Mouse (Mus musculus): ENCODE results near the gene Olfr1450.
"Not testable (repeated sequence)": the region's sequence is repeated elsewhere in the genome, so short reads cannot be mapped to it uniquely, and the experiment has no call there.

The Olfr1450 gene

DNA sequence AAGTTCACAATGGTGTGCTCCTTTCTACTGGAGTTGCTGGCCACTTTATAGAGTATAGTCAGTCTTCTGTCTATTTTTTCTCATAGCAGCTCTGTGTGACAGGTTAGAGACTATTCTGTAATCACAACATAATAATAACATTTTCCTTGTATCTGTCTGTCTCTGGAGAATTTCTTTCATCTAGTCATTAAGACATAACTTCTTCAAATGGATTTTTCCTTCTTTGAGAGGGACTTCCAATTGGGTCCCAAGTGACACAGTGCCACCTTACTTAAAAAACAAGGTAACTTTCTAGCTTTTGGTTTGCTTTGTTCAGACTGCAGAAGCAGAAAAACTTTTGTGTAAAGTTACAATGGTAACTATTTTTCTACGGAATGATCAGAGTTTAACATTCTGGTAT, at the start of gene Olfr1450:
Gene Olfr1450, plus strand, starts transcription at position 301 of the 400 bp plus-strand sequence.
- no peak for ATAC-seq (ENCODE audit: low TSS enrichment)

DNA sequence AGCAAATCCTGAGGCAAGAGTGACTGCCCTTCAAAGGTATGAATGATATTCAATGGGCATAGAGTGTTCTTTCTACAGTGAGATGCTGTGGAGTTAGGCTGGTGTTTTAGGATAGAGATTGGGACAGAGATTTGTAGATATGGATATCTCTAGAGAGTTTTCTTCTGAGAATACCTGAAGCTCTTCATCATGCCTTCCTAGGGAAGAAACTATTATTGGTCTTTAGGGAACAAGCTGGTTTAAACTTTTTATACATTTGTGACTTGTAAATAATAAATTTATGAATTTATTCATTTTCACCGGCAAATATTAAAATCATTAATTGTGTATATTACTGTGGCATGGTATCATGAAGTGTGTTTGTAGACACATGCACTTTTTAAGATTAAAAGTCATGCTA, 46.4 kb upstream of the Olfr1450 start, which contains the start of gene Olfr1447:
Gene Olfr1447, minus strand, starts transcription at position 101 of the 400 bp plus-strand sequence.
- no peak for ATAC-seq (ENCODE audit: low TSS enrichment)

DNA sequence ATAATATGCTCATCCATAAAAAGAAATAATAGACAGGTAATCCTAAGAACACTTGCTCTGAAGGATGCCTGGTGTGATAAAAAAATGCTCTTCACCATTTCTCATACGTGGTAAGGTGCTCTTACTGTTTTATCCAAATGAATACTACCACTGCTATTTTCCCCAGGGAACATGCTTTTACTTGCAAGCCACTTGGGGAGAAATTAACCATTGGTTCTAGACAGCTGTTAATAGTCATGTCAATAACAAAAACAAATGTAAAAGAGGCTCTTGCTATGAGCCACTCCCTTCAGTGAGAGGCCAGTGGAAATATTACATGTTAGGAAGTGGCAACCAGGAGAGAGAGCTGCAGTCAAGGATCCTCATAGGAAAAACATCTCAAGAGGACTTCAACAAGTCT, 25.7 kb upstream of the Olfr1450 start, which contains the start of gene Olfr1448:
Gene Olfr1448, minus strand, starts transcription at position 101 of the 400 bp plus-strand sequence.
- no peak for ATAC-seq (ENCODE audit: low TSS enrichment)

GRCm38 (mm10) chr19:12930540-12930939, 19.5 kb upstream of the Olfr1450 start, which contains the start of gene Olfr1449:
Olfr1449 (plus strand) TSS chr19:12930840.
- ATAC-seq (ENCODE audit: low TSS enrichment) = no peak

GRCm38 (mm10) chr19:12970082-12970481, 20.0 kb downstream of the Olfr1450 start:
- not testable (repeated sequence) for ATAC-seq (ENCODE audit: low TSS enrichment)

DNA sequence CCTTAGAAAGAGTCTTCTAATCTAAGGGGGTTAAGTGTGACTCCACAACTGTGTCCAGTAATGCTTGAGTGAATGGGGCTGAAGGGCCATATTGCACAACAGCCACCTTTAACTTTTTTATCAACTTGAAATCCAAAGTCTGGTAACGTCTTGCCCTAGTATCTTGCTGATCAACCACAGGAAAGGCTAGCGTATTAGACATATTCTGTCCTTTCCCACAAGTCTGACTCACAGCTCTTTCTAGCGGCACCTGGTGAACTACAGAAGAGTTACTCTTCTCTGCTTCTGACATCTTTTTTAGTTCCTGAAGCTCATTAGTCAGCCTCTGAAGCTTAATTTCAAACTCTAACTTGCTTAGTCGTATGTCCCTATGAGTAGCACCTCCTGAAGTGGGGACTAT, 42.3 kb downstream of the Olfr1450 start:
- ATAC-seq (ENCODE audit: low TSS enrichment) = not testable (repeated sequence)

- ATAC-seq (ENCODE audit: low TSS enrichment) = no peak
Measured at GRCm38 (mm10) chr19:12994714-12995113, 44.7 kb downstream of the Olfr1450 start, which contains the start of gene Olfr1451. Olfr1451 (plus strand) TSS chr19:12995014.
